Mouse (Mus musculus): ENCODE results near the gene Stat1.

Gene Stat1

GRCm38 (mm10) chr1:52129794-52130193 lies 10.6 kb downstream of the Stat1 start:
- intact Hi-C loops (cut with DNase I): no loop called here

DNA sequence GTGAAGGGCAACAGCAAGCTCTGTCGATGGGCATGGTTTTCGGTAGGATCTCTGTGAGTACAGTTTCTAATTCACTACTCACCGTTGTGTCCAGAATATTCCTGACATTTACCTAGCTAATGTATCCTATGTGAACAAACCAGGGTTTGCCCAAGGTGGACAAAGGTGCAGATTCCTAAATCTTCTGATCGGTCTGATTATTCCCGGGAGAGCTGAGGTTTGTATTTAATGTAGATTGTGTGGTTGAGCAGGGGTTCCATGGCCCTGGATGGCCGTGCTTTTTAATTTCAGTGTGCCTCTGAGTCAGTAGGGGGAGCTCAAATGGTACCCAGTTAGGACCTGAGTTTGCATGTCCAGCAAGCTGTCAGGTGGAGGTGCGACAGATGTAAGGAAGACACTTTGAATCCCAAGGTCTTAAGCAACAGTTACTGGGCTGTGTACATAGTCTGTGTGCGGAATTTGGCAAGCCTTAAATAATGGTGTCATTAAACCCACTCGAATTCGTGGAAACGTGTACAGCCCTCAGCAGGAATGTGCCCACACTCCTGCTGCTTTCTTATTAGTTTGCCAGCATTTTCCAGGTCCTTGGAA lies 12.6 kb downstream of the Stat1 start:
- intact Hi-C loops (cut with DNase I): no loop called here

DNA sequence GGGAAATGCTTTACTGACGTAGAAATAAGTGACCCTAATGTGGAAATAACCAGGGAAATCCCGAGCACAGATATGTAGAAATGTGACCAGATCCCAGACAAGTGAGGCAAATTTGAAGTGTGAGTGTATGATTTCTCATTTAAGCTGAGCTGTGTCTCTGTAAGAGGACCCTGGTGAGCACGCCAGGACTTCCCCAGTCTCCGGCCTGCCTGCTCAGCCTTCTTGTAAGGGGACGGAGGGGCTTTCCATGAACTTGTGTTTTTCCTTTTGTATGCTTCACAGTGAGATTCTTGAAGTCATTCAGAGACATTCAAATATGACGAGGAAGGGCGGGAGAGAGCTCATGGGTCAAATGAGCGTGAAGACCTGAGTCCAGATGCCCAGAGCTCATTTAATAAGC lies 14.0 kb downstream of the Stat1 start:
- intact Hi-C loops (cut with DNase I): no loop called here

- intact Hi-C loops (cut with DNase I): no loop called here
Measured at GRCm38 (mm10) chr1:52137292-52137691, 18.1 kb downstream of the Stat1 start.

DNA sequence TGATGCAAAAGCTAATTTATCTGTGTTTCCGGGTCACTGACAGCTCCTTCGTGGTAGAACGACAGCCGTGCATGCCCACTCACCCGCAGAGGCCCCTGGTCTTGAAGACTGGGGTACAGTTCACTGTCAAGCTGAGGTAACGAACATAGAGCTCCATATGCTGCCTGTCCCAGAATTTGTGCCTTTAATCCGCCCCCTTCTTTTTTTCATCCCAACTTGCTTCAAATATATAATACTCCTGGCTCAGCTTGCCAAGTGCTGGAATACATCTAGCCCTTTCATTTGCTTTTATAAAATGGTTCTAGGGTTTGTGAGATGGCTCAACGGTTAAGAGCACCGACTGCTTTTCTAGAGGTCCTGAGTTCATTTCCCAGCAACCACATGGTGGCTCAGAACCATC lies 21.3 kb downstream of the Stat1 start:
- intact Hi-C loops (cut with DNase I): no loop called here

DNA sequence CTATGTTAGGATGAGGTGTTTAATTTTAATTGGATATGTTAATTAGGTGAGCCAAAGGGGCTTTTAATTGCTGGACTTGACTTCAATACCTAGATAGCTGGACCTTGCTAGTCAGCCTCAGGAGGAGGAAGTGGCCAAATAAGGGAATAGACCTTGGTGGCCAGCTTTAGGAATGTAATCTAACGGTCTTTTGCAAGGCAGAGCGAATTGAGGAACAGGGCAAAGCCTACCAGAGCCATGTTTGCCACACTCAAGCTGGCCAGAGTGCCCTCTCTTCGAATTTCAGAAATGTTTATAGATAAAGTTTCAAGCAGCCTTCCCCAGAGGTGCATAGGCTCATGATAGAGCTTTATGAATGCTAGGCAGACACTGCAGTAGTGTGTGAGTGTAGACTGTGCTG lies 22.2 kb downstream of the Stat1 start:
- intact Hi-C loops (cut with DNase I): no loop called here

- intact Hi-C loops (cut with DNase I): no loop called here
Measured at GRCm38 (mm10) chr1:52142117-52142516, 22.9 kb downstream of the Stat1 start.

DNA sequence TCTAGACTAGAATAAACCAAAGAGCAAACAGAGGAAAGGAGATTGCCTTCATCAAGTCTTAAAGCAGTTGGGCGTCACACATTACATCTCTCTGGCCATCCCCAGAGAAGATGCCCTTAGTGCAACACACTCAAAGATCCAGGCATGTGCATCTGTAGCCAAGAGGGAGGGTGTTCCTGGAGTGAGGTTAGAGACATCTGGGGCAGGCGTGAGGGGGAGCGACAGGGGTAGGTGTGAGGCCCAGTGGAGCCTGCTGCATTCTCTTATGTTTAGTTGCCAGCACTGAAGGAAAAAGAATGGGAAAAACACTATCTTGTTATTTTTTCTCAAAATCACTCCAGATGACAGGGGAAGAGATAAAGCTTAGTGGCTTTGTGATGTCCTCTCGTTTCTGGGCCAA lies 24.0 kb downstream of the Stat1 start:
- intact Hi-C loops (cut with DNase I): no loop called here

DNA sequence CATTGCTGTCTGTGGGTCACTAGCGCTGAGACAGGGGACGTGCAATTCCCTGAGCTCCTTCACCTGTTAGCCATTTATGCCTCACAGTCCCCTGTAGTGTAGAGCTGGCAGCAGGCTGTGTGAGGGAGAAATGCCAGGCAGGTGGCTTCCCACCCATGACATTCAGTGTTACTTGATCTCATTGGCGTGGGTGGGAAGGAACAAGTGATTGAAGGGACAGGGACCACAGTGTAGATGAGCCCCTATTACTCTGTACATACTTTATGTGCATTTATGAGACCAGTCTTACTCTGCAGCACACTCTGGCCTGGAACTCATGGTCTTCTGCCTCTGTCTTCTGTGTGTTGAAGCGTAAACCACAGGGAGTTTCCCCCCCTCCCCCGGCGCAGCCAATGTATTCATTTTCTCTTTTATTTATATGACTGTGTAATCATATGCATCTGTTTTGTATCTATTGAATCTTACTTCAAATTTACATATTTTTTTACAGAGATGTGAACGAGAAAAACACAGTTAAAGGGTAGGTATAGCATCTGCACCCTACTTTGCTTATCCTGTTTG lies 24.4 kb downstream of the Stat1 start:
- intact Hi-C loops (cut with DNase I): no loop called here

DNA sequence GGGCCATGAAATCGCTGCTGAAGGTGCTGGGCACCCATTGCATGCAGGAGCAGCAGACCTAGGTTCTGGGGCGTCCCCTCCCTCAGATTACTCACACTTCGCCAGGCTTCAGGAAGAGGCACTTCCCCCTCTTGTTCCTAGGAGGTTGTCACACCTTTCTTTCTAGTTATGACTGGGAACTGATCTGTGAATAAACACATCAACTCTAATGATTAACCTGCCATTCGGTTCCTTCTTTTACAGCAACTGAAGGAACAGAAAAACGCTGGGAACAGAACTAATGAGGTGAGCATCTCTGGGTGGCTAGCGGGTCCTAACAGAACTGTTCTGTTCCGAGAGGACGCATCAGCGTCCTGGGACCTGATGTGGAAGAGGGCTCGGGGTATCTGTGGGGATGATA lies 25.7 kb downstream of the Stat1 start:
- intact Hi-C loops (cut with DNase I): loop anchor here (5.0 kb wide), 1 partner anchor 122 kb away; no protein-coding TSS in a partner anchor

- intact Hi-C loops (cut with DNase I): loop anchor here (5.0 kb wide), 1 partner anchor 121 kb away; no protein-coding TSS in a partner anchor
Measured at GRCm38 (mm10) chr1:52146214-52146970, 27.2 kb downstream of the Stat1 start.

DNA sequence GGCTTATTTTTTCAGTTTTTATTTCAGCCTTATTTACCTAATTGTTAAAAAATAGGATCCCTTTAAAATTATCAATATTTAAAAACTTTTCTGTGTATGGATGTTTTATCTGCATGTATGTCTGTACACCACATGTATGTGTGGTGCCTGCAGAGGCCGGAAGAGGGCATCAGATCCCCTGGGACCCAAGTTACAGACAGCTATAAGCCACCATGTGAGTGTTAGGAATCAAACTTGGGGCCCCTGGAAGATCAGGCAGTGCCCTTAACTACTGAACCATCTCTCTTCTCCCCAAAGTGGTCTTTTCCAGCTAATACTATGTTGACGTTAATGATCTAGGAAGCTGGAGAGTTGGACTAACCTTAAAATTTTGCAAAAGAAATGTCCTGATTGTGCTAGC lies 28.2 kb downstream of the Stat1 start:
- intact Hi-C loops (cut with DNase I): loop anchor here (5.0 kb wide), 1 partner anchor 120 kb away; no protein-coding TSS in a partner anchor

DNA sequence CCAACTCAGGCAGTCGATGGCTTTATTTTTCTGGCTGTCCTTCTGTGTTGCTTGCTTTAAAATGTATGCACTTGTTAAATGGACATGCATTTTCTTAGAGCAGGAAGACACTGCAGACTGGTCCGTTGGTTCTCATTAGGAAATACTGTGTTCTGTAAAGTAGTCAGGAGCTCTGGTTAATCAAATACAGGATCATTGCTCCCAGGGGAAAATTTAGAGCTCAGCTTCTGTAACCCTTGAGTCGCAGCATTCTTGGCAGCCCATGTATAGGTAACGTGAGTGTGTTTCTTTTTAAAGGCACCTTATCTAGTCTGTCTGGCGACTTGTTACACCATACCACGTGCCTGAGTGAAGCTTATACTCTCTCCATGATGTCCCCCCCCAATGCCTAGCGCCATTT lies 28.9 kb downstream of the Stat1 start:
- intact Hi-C loops (cut with DNase I): loop anchor here (5.0 kb wide), 1 partner anchor 119 kb away; no protein-coding TSS in a partner anchor

GRCm38 (mm10) chr1:52148696-52149095 lies 29.5 kb downstream of the Stat1 start:
- intact Hi-C loops (cut with DNase I): loop anchor here (5.0 kb wide), 1 partner anchor 119 kb away; no protein-coding TSS in a partner anchor

DNA sequence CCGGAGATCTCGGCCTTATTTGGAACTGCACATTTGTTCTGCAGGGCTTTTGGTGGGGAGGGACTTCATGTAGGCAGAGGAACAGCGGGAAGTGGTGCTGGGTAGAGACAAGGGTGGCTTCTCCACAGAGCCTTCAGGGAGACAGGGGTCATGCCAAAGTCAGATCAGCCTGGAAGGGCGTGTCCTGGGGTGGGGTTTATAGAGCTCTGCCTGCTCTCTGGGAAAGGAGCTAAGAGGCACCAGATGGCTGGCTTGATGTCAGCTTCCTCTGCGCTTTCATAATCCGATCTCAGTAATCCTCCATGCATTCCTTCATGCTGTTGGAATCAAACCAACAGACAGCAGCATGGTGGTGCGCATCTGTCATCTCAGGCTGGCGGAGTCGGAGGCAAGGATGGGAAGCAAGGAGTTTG lies 30.7 kb downstream of the Stat1 start:
- intact Hi-C loops (cut with DNase I): loop anchor here (5.0 kb wide), 1 partner anchor 117 kb away; no protein-coding TSS in a partner anchor

- intact Hi-C loops (cut with DNase I): no loop called here
Measured at GRCm38 (mm10) chr1:52150676-52151075, 31.4 kb downstream of the Stat1 start.

- intact Hi-C loops (cut with DNase I): no loop called here
Measured at GRCm38 (mm10) chr1:52151166-52151565, 31.9 kb downstream of the Stat1 start.

GRCm38 (mm10) chr1:52152369-52152768 lies 33.1 kb downstream of the Stat1 start:
- intact Hi-C loops (cut with DNase I): no loop called here

DNA sequence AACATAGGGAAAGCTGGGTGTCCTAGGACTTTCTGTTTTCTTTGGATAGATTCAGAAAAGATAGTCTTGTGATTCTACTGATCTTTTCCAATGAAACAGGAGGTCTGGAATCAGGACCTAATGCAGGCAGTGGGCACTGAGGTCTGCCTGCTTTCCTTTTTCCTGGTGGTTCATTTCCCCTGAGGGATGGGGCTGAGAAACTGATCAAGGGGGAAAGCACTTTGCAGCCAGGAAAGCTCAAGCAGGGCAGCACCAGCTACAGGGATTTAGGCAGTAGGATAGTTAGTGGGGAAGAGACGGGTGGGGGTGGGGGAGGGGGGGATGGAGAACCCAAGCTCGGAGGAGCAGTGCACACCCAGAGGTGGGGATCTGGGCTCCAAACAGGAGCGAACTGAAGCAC lies 33.7 kb downstream of the Stat1 start:
- intact Hi-C loops (cut with DNase I): no loop called here

DNA sequence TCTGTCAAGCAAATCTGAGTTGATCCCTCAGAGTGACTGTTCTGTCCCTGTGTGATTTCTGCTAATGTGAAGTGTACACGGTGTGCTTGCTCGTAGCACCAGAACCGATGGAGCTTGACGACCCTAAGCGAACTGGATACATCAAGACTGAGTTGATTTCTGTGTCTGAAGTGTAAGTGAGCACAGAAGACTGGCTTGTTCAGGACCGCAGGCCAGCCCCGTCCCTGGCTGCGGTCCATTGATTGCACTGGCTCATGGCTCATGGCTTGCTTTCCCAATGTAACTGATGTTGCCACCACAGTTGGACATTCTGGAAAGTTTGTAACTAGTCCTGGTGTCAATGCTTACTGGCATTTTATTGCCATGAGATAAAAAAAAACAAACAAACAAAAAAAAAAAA lies 35.6 kb downstream of the Stat1 start:
- intact Hi-C loops (cut with DNase I): loop anchor here (5.0 kb wide), 1 partner anchor 77 kb away; the partner anchor contains the start of gene Gls

DNA sequence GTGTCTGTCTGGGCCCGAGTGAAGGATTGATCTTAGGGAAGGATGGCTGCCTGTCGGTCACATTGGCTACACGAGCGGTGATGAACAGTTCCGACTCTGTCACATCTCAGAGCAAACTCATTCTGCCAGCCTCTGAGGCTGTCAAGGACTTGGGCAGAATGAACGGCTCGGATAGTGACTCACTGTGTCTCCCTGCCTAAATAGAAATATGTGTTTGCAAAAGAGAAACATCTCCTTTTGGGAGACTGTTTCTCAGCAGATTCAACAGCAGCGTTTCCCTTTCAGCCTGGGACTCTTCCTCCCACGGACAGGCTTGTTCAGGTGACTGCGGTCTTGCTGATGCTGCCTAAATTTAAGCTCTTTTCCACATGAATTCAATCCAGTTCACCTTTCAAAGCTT lies 37.1 kb downstream of the Stat1 start:
- intact Hi-C loops (cut with DNase I): loop anchor here (5.0 kb wide), 1 partner anchor 76 kb away; the partner anchor contains the start of gene Gls

DNA sequence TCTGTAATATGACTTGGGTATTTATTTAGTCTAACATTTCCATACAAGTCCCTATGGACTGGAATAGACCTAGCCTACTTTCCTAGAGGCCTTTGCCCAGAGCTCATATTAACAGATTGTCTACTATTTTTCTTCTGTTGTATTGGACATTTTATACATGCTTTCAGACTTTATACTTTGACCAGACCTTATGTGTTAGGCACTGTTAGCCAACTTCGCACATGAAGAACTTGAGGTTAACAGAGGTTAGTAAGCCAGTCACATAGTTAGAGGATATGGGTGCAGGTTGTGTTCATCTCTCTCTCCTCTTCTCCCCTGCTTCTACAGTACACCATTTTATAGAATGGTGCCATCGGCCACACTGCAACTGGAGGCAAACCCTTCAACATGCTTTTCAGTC lies 38.8 kb downstream of the Stat1 start:
- intact Hi-C loops (cut with DNase I): loop anchor here (5.0 kb wide), 1 partner anchor 74 kb away; the partner anchor contains the start of gene Gls
